Mouse (Mus musculus): ENCODE data around the gene Acads. TPM values are rescaled to one million over a fixed set of nuclear protein-coding genes. Genes with fewer than 3 reads are reported as not detected.

Gene Acads
- polyA plus RNA-seq, 1 experiment from 2014 or later = 53.3 TPM

DNA sequence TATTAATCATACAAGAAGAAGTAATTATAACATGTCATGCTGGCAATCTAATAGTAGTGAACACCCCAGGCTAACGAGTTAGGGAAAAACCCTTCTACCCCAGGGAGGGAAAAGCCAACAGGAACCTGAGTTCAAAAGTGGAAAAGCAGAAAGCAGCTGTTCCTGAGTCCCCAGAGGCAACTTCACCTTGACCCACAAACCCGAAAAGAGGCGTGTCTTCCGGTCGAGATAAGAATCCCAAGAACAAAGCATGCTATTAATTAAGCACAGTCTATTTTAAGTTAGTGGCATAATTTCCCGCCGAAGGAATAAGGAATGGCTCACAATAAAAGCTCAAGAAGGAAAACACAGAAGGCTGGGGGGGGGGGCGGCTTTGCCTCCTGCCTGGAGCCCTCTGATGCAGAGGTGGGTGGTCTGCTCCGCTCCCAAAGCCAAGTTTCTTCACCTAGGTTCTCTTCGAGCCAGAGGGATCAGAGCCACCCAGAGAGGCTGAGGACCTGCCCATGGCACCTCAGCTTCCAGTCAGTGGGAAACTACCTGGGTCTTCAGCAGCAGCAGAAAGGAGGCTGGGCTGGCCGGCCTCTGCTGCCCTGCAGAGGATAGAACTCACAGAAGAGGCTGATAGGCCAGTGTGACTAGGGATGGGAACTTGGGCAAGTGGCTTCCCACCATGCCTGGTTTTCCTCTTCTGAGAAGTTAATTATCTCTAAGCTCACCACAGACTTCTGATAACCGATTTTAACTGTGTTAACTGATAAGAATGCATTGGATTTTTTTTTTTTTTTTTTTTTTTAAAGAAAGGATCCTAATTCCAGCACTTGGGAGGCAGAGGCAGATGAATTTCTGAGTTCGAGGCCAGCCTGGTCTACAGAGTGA, 42.2 kb upstream of the Acads start:
- no peaks in the 10 kb centered on the region for H3K27me3 ChIP-seq (ENCODE audit: control insufficient read depth, insufficient read depth, low read length)
- H3K4me3 ChIP-seq (replicated peaks; ENCODE audit: low read length) = no peak overlapping the region
- H3K36me3 ChIP-seq (ENCODE audit: control insufficient read depth, insufficient read depth, low read length) = no peaks in the 10 kb centered on the region
- ATAC-seq (ENCODE audit: insufficient read depth, low FRiP score) = no peak
- no peaks in the 10 kb centered on the region for H3K9me3 ChIP-seq (replicated peaks; ENCODE audit: control insufficient read depth, low read length)
- peak overlapping the region; percentile 41 for H3K27ac ChIP-seq (ENCODE audit: low read length)
- H3K9ac ChIP-seq (ENCODE audit: low read length) = peak overlapping the region; percentile 46; the same call in 1 of the 2 replicates
- peaks cover 15% of the 10 kb centered on the region for H3K4me1 ChIP-seq (ENCODE audit: control insufficient read depth, insufficient read depth, low read length)
- no peak overlapping the region; the same call in 1 of the 2 replicates for H3K4me2 ChIP-seq (ENCODE audit: low read depth, low read length)
- 47% methylated on average over 13 of the region's 13 CpGs for WGBS

DNA sequence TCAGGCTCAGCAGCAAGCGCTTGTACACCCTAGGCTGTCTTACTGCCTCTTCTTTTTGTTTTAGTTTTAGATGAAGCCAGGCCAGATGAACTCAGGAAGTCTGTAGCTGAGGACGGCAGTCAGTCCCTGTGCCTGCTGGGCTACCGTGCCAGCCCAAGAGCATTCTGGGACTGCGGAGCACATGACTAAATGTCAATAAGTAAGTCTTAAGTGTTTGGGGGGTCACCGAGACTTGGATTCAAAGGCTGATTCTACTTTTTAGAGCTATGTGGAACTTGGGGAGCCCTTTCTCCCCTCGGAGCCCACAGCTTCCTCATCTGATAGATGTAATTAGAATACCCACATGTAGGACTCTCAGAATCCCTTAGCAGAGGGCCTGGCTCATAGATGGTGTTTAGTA, 41.5 kb upstream of the Acads start:
- 70% methylated on average over 6 of the region's 6 CpGs for WGBS
- no peak overlapping the region for H3K4me3 ChIP-seq (replicated peaks; ENCODE audit: low read length)
- H3K9me3 ChIP-seq (replicated peaks; ENCODE audit: control insufficient read depth, low read length) = no peaks in the 10 kb centered on the region
- H3K9ac ChIP-seq (ENCODE audit: low read length) = no peak overlapping the region
- H3K27ac ChIP-seq (ENCODE audit: low read length) = peak overlapping the region; percentile 41; the same call in 1 of the 2 replicates
- no peaks in the 10 kb centered on the region for H3K36me3 ChIP-seq (ENCODE audit: control insufficient read depth, insufficient read depth, low read length)
- no peak overlapping the region for H3K4me2 ChIP-seq (ENCODE audit: low read depth, low read length)
- no peaks in the 10 kb centered on the region for H3K27me3 ChIP-seq (ENCODE audit: control insufficient read depth, insufficient read depth, low read length)
- ATAC-seq (ENCODE audit: insufficient read depth, low FRiP score) = no peak
- H3K4me1 ChIP-seq (ENCODE audit: control insufficient read depth, insufficient read depth, low read length) = peaks cover 16% of the 10 kb centered on the region

- peak overlapping the region; percentile 99 for H3K27ac ChIP-seq (ENCODE audit: low read length)
- no peaks in the 10 kb centered on the region for H3K9me3 ChIP-seq (replicated peaks; ENCODE audit: control insufficient read depth, low read length)
- peak overlapping the region; percentile 93 for H3K9ac ChIP-seq (ENCODE audit: low read length)
- H3K36me3 ChIP-seq (ENCODE audit: control insufficient read depth, insufficient read depth, low read length) = no peaks in the 10 kb centered on the region
- H3K4me1 ChIP-seq (ENCODE audit: control insufficient read depth, insufficient read depth, low read length) = peaks cover 31% of the 10 kb centered on the region
- ATAC-seq (ENCODE audit: insufficient read depth, low FRiP score) = no peak
- H3K4me3 ChIP-seq (replicated peaks; ENCODE audit: low read length) = peak overlapping the region; percentile 100
- WGBS = 35% methylated on average over 12 of the region's 12 CpGs
- H3K4me2 ChIP-seq (ENCODE audit: low read depth, low read length) = peak overlapping the region; percentile 66
- no peaks in the 10 kb centered on the region for H3K27me3 ChIP-seq (ENCODE audit: control insufficient read depth, insufficient read depth, low read length)
Observed at GRCm38 (mm10) chr5:115159165-115159564, 40.0 kb upstream of the Acads start.

- WGBS = under 1% methylated on average over 76 of the region's 78 CpGs
- no peaks in the 10 kb centered on the region for H3K36me3 ChIP-seq (ENCODE audit: control insufficient read depth, insufficient read depth, low read length)
- H3K27ac ChIP-seq (ENCODE audit: low read length) = peak within 1 kb of the TSS; percentile 99
- H3K4me2 ChIP-seq (ENCODE audit: low read depth, low read length) = peak within 1 kb of the TSS; percentile 72
- peaks cover 39% of the 10 kb centered on the region for H3K4me1 ChIP-seq (ENCODE audit: control insufficient read depth, insufficient read depth, low read length)
- no peaks in the 10 kb centered on the region for H3K9me3 ChIP-seq (replicated peaks; ENCODE audit: control insufficient read depth, low read length)
- peak within 1 kb of the TSS; percentile 100 for H3K4me3 ChIP-seq (replicated peaks; ENCODE audit: low read length)
- H3K9ac ChIP-seq (ENCODE audit: low read length) = peak within 1 kb of the TSS; percentile 99
- H3K27me3 ChIP-seq (ENCODE audit: control insufficient read depth, insufficient read depth, low read length) = no peaks in the 10 kb centered on the region
- ATAC-seq (ENCODE audit: insufficient read depth, low FRiP score) = peak; percentile 97
Observed at GRCm38 (mm10) chr5:115158040-115158983, 39.2 kb upstream of the Acads start, which contains the start of gene Mlec. Gene Mlec, minus strand, starts transcription at chr5:115158179.

DNA sequence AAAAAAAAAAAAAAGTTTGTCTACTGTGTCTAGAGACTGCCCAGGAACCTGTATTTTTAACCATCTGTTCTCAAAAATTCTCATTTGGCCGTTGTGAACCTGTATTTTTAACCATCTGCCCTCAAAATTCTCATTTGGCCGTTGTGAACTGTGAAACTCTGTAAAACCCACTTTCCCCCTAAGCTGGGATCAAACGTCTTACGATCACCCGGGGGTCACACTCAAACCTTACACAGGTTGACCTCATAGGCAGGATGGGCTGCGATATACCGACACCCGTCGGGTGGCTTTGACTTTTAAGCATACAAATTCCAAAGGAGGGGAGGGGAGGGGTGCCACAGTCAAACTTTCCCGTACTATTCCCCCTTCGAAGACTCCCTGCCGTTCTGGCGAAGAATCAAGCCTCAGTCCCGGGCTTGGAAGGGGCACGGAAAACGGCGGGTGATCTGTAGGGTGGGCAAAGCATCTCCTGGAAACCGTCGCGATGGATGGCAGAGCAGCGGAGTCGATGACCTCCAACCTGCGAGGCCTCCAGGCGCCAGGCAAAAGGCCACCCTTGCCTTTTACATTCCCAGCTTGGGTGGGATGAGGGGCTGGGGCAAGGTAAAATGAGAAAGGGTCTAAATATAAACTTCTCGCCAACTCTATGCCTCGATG, 37.9 kb upstream of the Acads start:
- peaks cover 47% of the 10 kb centered on the region for H3K4me1 ChIP-seq (ENCODE audit: control insufficient read depth, insufficient read depth, low read length)
- ATAC-seq (ENCODE audit: insufficient read depth, low FRiP score) = no peak
- peak overlapping the region; percentile 72 for H3K4me2 ChIP-seq (ENCODE audit: low read depth, low read length)

DNA sequence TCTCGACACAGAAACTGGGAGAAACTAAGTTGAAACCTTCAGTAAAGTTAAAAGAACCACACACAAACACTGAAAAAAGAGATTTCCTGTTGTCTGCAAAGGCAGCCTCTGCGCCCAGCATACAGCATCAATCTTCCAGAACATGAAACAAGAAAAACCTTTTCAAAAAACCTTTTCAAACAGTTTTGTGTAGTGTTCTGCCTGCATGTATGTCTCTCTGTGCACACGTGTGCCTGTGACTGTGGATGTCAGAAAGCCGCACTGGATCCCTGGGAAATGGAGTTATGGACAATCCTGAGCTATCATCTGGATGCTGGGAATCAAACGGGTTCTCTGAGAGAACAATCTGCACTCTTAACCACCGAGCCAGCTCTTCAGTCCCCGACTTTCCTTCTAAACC, 37.3 kb upstream of the Acads start:
- H3K4me2 ChIP-seq (ENCODE audit: low read depth, low read length) = peak overlapping the region; percentile 72
- no peaks in the 10 kb centered on the region for H3K36me3 ChIP-seq (ENCODE audit: control insufficient read depth, insufficient read depth, low read length)
- H3K27ac ChIP-seq (ENCODE audit: low read length) = peak overlapping the region; percentile 94
- no peak for ATAC-seq (ENCODE audit: insufficient read depth, low FRiP score)
- peak overlapping the region; percentile 100 for H3K4me3 ChIP-seq (replicated peaks; ENCODE audit: low read length)
- 34% methylated on average over 7 of the region's 7 CpGs for WGBS
- H3K9ac ChIP-seq (ENCODE audit: low read length) = peak overlapping the region; percentile 99
- H3K27me3 ChIP-seq (ENCODE audit: control insufficient read depth, insufficient read depth, low read length) = no peaks in the 10 kb centered on the region
- peaks cover 47% of the 10 kb centered on the region for H3K4me1 ChIP-seq (ENCODE audit: control insufficient read depth, insufficient read depth, low read length)
- H3K9me3 ChIP-seq (replicated peaks; ENCODE audit: control insufficient read depth, low read length) = no peaks in the 10 kb centered on the region

More for the DNA sequence above, 37.9 kb upstream of the Acads start:
- no peaks in the 10 kb centered on the region for H3K9me3 ChIP-seq (replicated peaks; ENCODE audit: control insufficient read depth, low read length)
- H3K27me3 ChIP-seq (ENCODE audit: control insufficient read depth, insufficient read depth, low read length) = no peaks in the 10 kb centered on the region
- H3K9ac ChIP-seq (ENCODE audit: low read length) = peak overlapping the region; percentile 99
- under 1% methylated on average over 26 of the region's 26 CpGs for WGBS
- peak overlapping the region; percentile 100 for H3K4me3 ChIP-seq (replicated peaks; ENCODE audit: low read length)
- H3K27ac ChIP-seq (ENCODE audit: low read length) = peak overlapping the region; percentile 94
- no peaks in the 10 kb centered on the region for H3K36me3 ChIP-seq (ENCODE audit: control insufficient read depth, insufficient read depth, low read length)

GRCm38 (mm10) chr5:115155831-115156230, 36.7 kb upstream of the Acads start:
- H3K4me3 ChIP-seq (replicated peaks; ENCODE audit: low read length) = peak overlapping the region; percentile 100
- H3K4me2 ChIP-seq (ENCODE audit: low read depth, low read length) = peak overlapping the region; percentile 72
- H3K9ac ChIP-seq (ENCODE audit: low read length) = peak overlapping the region; percentile 99
- H3K4me1 ChIP-seq (ENCODE audit: control insufficient read depth, insufficient read depth, low read length) = peaks cover 47% of the 10 kb centered on the region
- peaks cover under 1% of the 10 kb centered on the region; the same call in 1 of the 2 replicates for H3K36me3 ChIP-seq (ENCODE audit: control insufficient read depth, insufficient read depth, low read length)
- peak overlapping the region; percentile 94 for H3K27ac ChIP-seq (ENCODE audit: low read length)
- ATAC-seq (ENCODE audit: insufficient read depth, low FRiP score) = no peak
- H3K9me3 ChIP-seq (replicated peaks; ENCODE audit: control insufficient read depth, low read length) = no peaks in the 10 kb centered on the region
- WGBS = 27% methylated on average over 5 of the region's 5 CpGs
- no peaks in the 10 kb centered on the region for H3K27me3 ChIP-seq (ENCODE audit: control insufficient read depth, insufficient read depth, low read length)

- peak overlapping the region; percentile 99 for H3K9ac ChIP-seq (ENCODE audit: low read length)
- H3K27me3 ChIP-seq (ENCODE audit: control insufficient read depth, insufficient read depth, low read length) = no peaks in the 10 kb centered on the region
- peaks cover 7% of the 10 kb centered on the region for H3K36me3 ChIP-seq (ENCODE audit: control insufficient read depth, insufficient read depth, low read length)
- peaks cover 47% of the 10 kb centered on the region for H3K4me1 ChIP-seq (ENCODE audit: control insufficient read depth, insufficient read depth, low read length)
- H3K9me3 ChIP-seq (replicated peaks; ENCODE audit: control insufficient read depth, low read length) = no peaks in the 10 kb centered on the region
- peak overlapping the region; percentile 94 for H3K27ac ChIP-seq (ENCODE audit: low read length)
- ATAC-seq (ENCODE audit: insufficient read depth, low FRiP score) = no peak
- peak overlapping the region; percentile 100 for H3K4me3 ChIP-seq (replicated peaks; ENCODE audit: low read length)
- 45% methylated on average over 13 of the region's 13 CpGs for WGBS
- peak overlapping the region; percentile 72 for H3K4me2 ChIP-seq (ENCODE audit: low read depth, low read length)
Observed at GRCm38 (mm10) chr5:115155156-115155631, 36.0 kb upstream of the Acads start.
